Mouse (Mus musculus): ENCODE measurements at regions not wholly inside any gene's neighbourhood (a gene's known extent, or its start where the extent isn't known, plus 50 kb on each side); places are given as distances from the start of the nearest gene placed in this dataset.

- TF ChIP-seq MAFK (IDR thresholded peaks at IDR 0.05; ENCODE audit: insufficient read depth, low read depth, low read length) (no peak), HCFC1 (IDR thresholded peaks at IDR 0.05; ENCODE audit: borderline replicate concordance, insufficient read depth, low read length) (no peak)
Measured at GRCm38 (mm10) chr2:128221657-128222056, 95.8 kb downstream of the Bcl2l11 start.
